Mouse (Mus musculus): ENCODE measurements around the gene 1600012H06Rik.
"Not testable (repeated sequence)": the region's sequence is repeated elsewhere in the genome, so short reads cannot be mapped to it uniquely, and the experiment has no call there.

Gene 1600012H06Rik

GRCm38 (mm10) chr17:14943729-14944059 is 710 bp downstream of the 1600012H06Rik start:
- peak in 1 of 2 experiments; percentile 26 for DNase-seq (ENCODE audit: low spot score in 2 of 2)

GRCm38 (mm10) chr17:14944551-14944950 is 1.6 kb downstream of the 1600012H06Rik start:
- no peak for DNase-seq (ENCODE audit: low spot score in 2 of 2)

- no peak for DNase-seq (ENCODE audit: low spot score in 2 of 2)
These were observed 6.3 kb downstream of the 1600012H06Rik start for GRCm38 (mm10) chr17:14949161-14949827.

GRCm38 (mm10) chr17:14953452-14953851 is 10.5 kb downstream of the 1600012H06Rik start:
- no peak for DNase-seq (ENCODE audit: low spot score in 2 of 2)

GRCm38 (mm10) chr17:14958686-14959327 is 15.8 kb downstream of the 1600012H06Rik start:
- DNase-seq (ENCODE audit: low spot score in 2 of 2), result no peak

GRCm38 (mm10) chr17:14959979-14960378 is 17.0 kb downstream of the 1600012H06Rik start:
- DNase-seq (ENCODE audit: low spot score in 2 of 2), result no peak

- DNase-seq (ENCODE audit: low spot score in 2 of 2), result peak in 1 of 2 experiments; percentile 27
These were observed 17.5 kb downstream of the 1600012H06Rik start for GRCm38 (mm10) chr17:14960520-14960919.

GRCm38 (mm10) chr17:14960951-14961556 is 18.1 kb downstream of the 1600012H06Rik start, which contains the start of gene Phf10:
TSS of gene Phf10 (minus strand) at chr17:14961273.
- DNase-seq (ENCODE audit: low spot score in 2 of 2), result peak in 1 of 2 experiments; percentile 38

GRCm38 (mm10) chr17:14961557-14962154 is 18.7 kb downstream of the 1600012H06Rik start:
- not testable (repeated sequence) for DNase-seq (ENCODE audit: low spot score in 2 of 2)

- not testable (repeated sequence) for DNase-seq (ENCODE audit: low spot score in 2 of 2)
These were observed 25.5 kb downstream of the 1600012H06Rik start for GRCm38 (mm10) chr17:14968373-14968913.

GRCm38 (mm10) chr17:14977718-14978361 is 34.9 kb downstream of the 1600012H06Rik start:
- not testable (repeated sequence) for DNase-seq (ENCODE audit: low spot score in 2 of 2)

- not testable (repeated sequence) for DNase-seq (ENCODE audit: low spot score in 2 of 2)
These were observed 35.5 kb downstream of the 1600012H06Rik start, which contains the start of the genes 9030025P20Rik and Gm3417 for GRCm38 (mm10) chr17:14978362-14979038. TSS of gene 9030025P20Rik (plus strand) at chr17:14978468. TSS of gene Gm3417 (minus strand) at chr17:14978790.

- DNase-seq (ENCODE audit: low spot score in 2 of 2), result peak in 1 of 2 experiments; percentile 2
These were observed 47.2 kb downstream of the 1600012H06Rik start for GRCm38 (mm10) chr17:14990116-14990702.

- DNase-seq (ENCODE audit: low spot score in 2 of 2), result not testable (repeated sequence)
These were observed 49.6 kb downstream of the 1600012H06Rik start for GRCm38 (mm10) chr17:14992522-14993138.

GRCm38 (mm10) chr17:14993139-14993832 is 50.3 kb downstream of the 1600012H06Rik start:
- DNase-seq (ENCODE audit: low spot score in 2 of 2), result not testable (repeated sequence)

GRCm38 (mm10) chr17:14994140-14994539 is 51.2 kb downstream of the 1600012H06Rik start:
- DNase-seq (ENCODE audit: low spot score in 2 of 2), result not testable (repeated sequence)

- DNase-seq (ENCODE audit: low spot score in 2 of 2), result not testable (repeated sequence)
These were observed 57.1 kb downstream of the 1600012H06Rik start for GRCm38 (mm10) chr17:15000047-15000446.

- not testable (repeated sequence) for DNase-seq (ENCODE audit: low spot score in 2 of 2)
These were observed 66.1 kb downstream of the 1600012H06Rik start for GRCm38 (mm10) chr17:15009088-15009487.
